Mouse (Mus musculus): ENCODE results near the gene Gm49354. TPM values are rescaled to one million over a fixed set of nuclear protein-coding genes. Genes with fewer than 3 reads are reported as not detected.
"Not testable (repeated sequence)": the region's sequence is repeated elsewhere in the genome, so short reads cannot be mapped to it uniquely, and the experiment has no call there.

Gene Gm49354
- polyA plus RNA-seq, 1 experiment from 2014 or later, result not detected

DNA sequence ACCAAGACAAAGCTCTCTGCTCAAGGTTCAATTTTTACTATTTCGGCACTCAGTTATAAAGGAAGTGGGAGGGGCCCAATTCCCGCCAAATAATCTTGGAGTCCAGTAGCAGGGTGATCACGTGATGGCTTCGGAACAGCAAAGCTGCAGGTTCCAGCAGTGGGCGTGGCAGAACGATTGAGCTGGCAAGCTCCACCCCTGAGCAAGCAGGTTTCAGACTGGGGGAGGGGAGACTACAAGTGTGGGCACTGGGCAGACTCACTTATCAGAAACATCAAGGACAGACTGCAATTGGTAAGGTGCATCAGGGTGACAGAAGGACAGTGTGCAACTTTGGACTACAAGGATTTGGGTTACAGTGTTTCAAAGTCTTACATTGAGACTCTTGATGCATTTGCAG is 47.7 kb downstream of the Gm49354 start:
- 41% methylated on average over 6 of the region's 6 CpGs for WGBS
- H3K36me3 ChIP-seq; H3K9me3 ChIP-seq (replicated peaks); H3K27me3 ChIP-seq; H3K9ac ChIP-seq; ATAC-seq (ENCODE audit: insufficient number of reproducible peaks, low FRiP score, low TSS enrichment, low read depth); H3K4me2 ChIP-seq (replicated peaks); H3K4me3 ChIP-seq (replicated peaks); H3K4me1 ChIP-seq; H3K27ac ChIP-seq (replicated peaks): not testable (repeated sequence)

GRCm38 (mm10) chr13:59733936-59734335 is 48.1 kb downstream of the Gm49354 start:
- Histone ChIP-seq H3K9ac (no peak overlapping the region), H3K27ac (replicated peaks) (no peak overlapping the region), H3K9me3 (replicated peaks) (no peaks in the 10 kb centered on the region), H3K36me3 (no peaks in the 10 kb centered on the region), H3K4me2 (replicated peaks) (no peak overlapping the region), H3K27me3 (no peaks in the 10 kb centered on the region), H3K4me1 (no peaks in the 10 kb centered on the region), H3K4me3 (replicated peaks) (no peak overlapping the region)
- WGBS, result 77% methylated on average over 4 of the region's 4 CpGs
- ATAC-seq (ENCODE audit: insufficient number of reproducible peaks, low FRiP score, low TSS enrichment, low read depth), result no peak

- Histone ChIP-seq H3K27me3 (no peaks in the 10 kb centered on the region), H3K4me2 (replicated peaks) (no peak within 1 kb of the TSS), H3K27ac (replicated peaks) (no peak within 1 kb of the TSS), H3K4me3 (replicated peaks) (no peak within 1 kb of the TSS), H3K4me1 (0 out of 2 replicates have a peak, but pooled peaks cover 3% of the 10 kb centered on the region), H3K9ac (no peak within 1 kb of the TSS), H3K36me3 (no peaks in the 10 kb centered on the region), H3K9me3 (replicated peaks) (no peaks in the 10 kb centered on the region)
- 43% methylated on average over 7 of the region's 7 CpGs for WGBS
- ATAC-seq (ENCODE audit: insufficient number of reproducible peaks, low FRiP score, low TSS enrichment, low read depth), result no peak
These were observed 50.4 kb downstream of the Gm49354 start, which contains the start of gene Spata31d1d for GRCm38 (mm10) chr13:59731652-59732051. TSS of gene Spata31d1d (minus strand) at chr13:59731752.

GRCm38 (mm10) chr13:59728378-59729093 is 53.5 kb downstream of the Gm49354 start:
- Histone ChIP-seq H3K27ac (replicated peaks) (no peak overlapping the region), H3K4me2 (replicated peaks) (no peak overlapping the region), H3K4me1 (0 out of 2 replicates have a peak, but pooled peaks cover 3% of the 10 kb centered on the region), H3K9me3 (replicated peaks) (no peaks in the 10 kb centered on the region), H3K36me3 (no peaks in the 10 kb centered on the region), H3K27me3 (no peaks in the 10 kb centered on the region), H3K9ac (no peak overlapping the region), H3K4me3 (replicated peaks) (no peak overlapping the region)
- 26% methylated on average over 7 of the region's 7 CpGs for WGBS
- ATAC-seq (ENCODE audit: insufficient number of reproducible peaks, low FRiP score, low TSS enrichment, low read depth), result peak; percentile 70

- Histone ChIP-seq H3K36me3 (no peaks in the 10 kb centered on the region), H3K9me3 (replicated peaks) (no peaks in the 10 kb centered on the region), H3K9ac (no peak overlapping the region), H3K4me3 (replicated peaks) (0 out of 2 replicates have a peak overlapping the region, but pooled peaks have one; percentile 2), H3K27ac (replicated peaks) (no peak overlapping the region), H3K4me1 (0 out of 2 replicates have a peak, but pooled peaks cover 3% of the 10 kb centered on the region), H3K4me2 (replicated peaks) (peak overlapping the region; percentile 34), H3K27me3 (no peaks in the 10 kb centered on the region)
- 34% methylated on average over 29 of the region's 29 CpGs for WGBS
- ATAC-seq (ENCODE audit: insufficient number of reproducible peaks, low FRiP score, low TSS enrichment, low read depth), result no peak
These were observed 55.7 kb downstream of the Gm49354 start for GRCm38 (mm10) chr13:59726139-59726867.

- ATAC-seq (ENCODE audit: insufficient number of reproducible peaks, low FRiP score, low TSS enrichment, low read depth); H3K4me3 ChIP-seq (replicated peaks); H3K36me3 ChIP-seq; H3K9ac ChIP-seq; H3K9me3 ChIP-seq (replicated peaks); H3K27me3 ChIP-seq; H3K27ac ChIP-seq (replicated peaks); H3K4me1 ChIP-seq; H3K4me2 ChIP-seq (replicated peaks): not testable (repeated sequence)
- 78% methylated on average over 1 of the region's 1 CpGs for WGBS
These were observed 60.0 kb downstream of the Gm49354 start for GRCm38 (mm10) chr13:59722089-59722488.

DNA sequence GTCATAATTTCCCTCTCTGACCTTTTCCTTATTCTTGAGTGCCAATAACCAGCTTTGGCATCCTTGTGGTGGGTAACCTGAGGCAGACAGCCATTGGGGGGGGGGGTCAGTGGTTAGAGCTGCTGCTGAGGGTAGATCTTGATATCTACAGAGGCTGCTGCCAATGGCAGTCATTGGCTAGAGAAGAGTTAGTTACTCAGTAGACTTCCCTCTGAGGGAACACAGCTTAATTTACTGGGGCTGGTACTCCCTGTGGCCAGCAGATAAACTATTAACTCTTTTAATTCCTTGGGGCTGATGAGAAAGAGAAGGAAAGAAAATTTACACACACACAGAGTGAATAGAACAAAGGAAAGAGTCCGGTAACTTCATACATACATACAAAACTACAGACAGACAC is 62.6 kb downstream of the Gm49354 start:
- Histone ChIP-seq H3K9me3 (replicated peaks) (no peaks in the 10 kb centered on the region), H3K27ac (replicated peaks) (peak overlapping the region; percentile 17; the same call in 1 of the 2 replicates)

DNA sequence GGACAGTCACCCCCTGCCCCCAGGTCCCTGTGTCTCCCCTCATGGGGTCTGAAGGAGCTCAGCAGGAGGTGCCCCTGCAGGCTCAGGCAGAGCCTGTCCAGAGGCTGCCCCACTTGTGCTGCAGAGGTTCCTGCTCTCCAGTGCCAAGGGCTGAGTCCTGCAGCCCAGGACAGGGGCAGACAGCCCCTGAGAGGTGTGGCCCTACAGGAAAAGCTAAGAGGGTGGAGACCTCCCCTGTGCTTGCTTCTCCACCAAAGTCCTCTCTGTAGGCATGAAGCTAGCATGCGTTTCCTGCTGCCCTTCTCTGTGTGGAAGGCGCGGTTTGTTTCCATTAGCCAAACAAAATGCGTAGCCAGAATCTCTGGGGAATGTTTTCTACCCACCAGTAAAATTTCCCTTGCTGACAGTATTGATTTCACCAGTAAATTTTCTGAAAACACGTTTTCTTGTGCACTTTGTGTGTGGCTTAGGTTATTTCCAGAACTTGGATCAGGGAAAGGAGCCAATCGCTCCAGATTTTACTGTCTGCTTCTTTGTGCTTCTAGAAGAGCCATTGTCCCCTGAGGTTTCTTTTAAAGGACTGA is 63.1 kb downstream of the Gm49354 start:
- H3K4me2 ChIP-seq (replicated peaks); ATAC-seq (ENCODE audit: insufficient number of reproducible peaks, low FRiP score, low TSS enrichment, low read depth); H3K27me3 ChIP-seq; H3K4me3 ChIP-seq (replicated peaks); H3K4me1 ChIP-seq; H3K9me3 ChIP-seq (replicated peaks); H3K36me3 ChIP-seq; H3K9ac ChIP-seq: not testable (repeated sequence)
- WGBS, result 16% methylated on average over 6 of the region's 6 CpGs
- peak overlapping the region; percentile 17 for H3K27ac ChIP-seq (replicated peaks)

More for the DNA sequence above, 62.6 kb downstream of the Gm49354 start:
- WGBS, result 75% methylated on average over 1 of the region's 1 CpGs
- H3K4me1 ChIP-seq, result peaks cover 8% of the 10 kb centered on the region; the same call in 1 of the 2 replicates
- H3K4me3 ChIP-seq (replicated peaks), result no peak overlapping the region
- H3K9ac ChIP-seq, result no peak overlapping the region
- H3K27me3 ChIP-seq, result no peaks in the 10 kb centered on the region
- no peaks in the 10 kb centered on the region for H3K36me3 ChIP-seq
- H3K4me2 ChIP-seq (replicated peaks), result no peak overlapping the region
- 0 out of 2 replicates have a peak, but pooled peaks have one; percentile 40 for ATAC-seq (ENCODE audit: insufficient number of reproducible peaks, low FRiP score, low TSS enrichment, low read depth)

- Histone ChIP-seq H3K36me3 (no peaks in the 10 kb centered on the region), H3K9me3 (replicated peaks) (no peaks in the 10 kb centered on the region), H3K27ac (replicated peaks) (no peak overlapping the region), H3K4me2 (replicated peaks) (no peak overlapping the region), H3K4me3 (replicated peaks) (no peak overlapping the region), H3K4me1 (no peaks in the 10 kb centered on the region), H3K9ac (no peak overlapping the region), H3K27me3 (no peaks in the 10 kb centered on the region)
- no peak for ATAC-seq (ENCODE audit: insufficient number of reproducible peaks, low FRiP score, low TSS enrichment, low read depth)
- WGBS, result 26% methylated on average over 3 of the region's 3 CpGs
These were observed 68.3 kb downstream of the Gm49354 start for GRCm38 (mm10) chr13:59713710-59714109.

DNA sequence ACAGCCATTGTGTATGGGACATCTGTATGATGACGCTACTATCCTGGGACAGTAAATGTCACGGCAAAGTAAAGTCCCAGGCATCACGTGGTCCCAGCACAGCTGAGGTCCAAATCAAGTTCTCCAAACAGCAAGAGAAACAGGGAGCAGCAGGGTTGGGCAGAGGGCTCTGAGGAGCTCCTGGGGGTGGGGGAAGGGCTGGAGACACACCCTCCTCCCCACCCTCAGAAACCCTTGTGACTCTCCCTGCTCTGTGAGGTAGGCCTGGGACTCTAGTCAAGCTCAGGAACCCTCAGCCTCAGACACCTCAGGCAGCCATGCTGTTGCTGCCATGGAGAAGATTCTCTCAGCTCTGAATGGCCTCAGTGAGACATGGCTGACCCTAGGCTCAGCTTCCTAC is 70.1 kb downstream of the Gm49354 start, which contains the start of gene Spata31d1b:
Gene Spata31d1b (plus strand): TSS at position 301 of the 400 bp plus-strand sequence.
- H3K27me3 ChIP-seq; ATAC-seq (ENCODE audit: insufficient number of reproducible peaks, low FRiP score, low TSS enrichment, low read depth): not testable (repeated sequence)

DNA sequence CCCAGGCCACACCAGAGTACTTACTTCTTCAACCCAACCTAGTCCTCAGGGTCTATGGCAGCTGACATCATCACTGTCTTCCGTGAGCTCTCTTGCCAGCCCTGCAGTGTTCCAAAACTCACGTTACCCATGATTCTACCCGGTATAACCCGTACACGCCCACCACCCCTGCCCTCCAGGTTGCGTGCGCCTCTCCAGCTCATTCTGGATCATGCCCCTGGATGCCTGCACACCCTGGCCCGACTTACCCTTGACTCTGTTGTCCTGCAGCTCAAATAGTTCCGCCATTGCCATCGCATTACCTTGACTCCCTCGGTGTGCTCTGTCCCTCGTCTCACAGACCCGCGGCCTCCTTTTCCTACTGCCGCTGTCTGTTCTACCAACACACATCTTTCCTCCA is 71.8 kb downstream of the Gm49354 start, which contains the start of gene Spata31d1a:
Gene Spata31d1a (minus strand): TSS at position 101 of the 400 bp plus-strand sequence.
- no peaks in the 10 kb centered on the region for H3K27me3 ChIP-seq
- 90% methylated on average over 15 of the region's 15 CpGs for WGBS
- H3K36me3 ChIP-seq, result no peaks in the 10 kb centered on the region
- H3K9me3 ChIP-seq (replicated peaks), result no peaks in the 10 kb centered on the region
- no peaks in the 10 kb centered on the region for H3K4me1 ChIP-seq
- H3K9ac ChIP-seq, result no peak within 1 kb of the TSS
- no peak within 1 kb of the TSS for H3K27ac ChIP-seq (replicated peaks)
- H3K4me2 ChIP-seq (replicated peaks), result no peak within 1 kb of the TSS
- H3K4me3 ChIP-seq (replicated peaks), result no peak within 1 kb of the TSS
- no peak for ATAC-seq (ENCODE audit: insufficient number of reproducible peaks, low FRiP score, low TSS enrichment, low read depth)

More for the DNA sequence above, 70.1 kb downstream of the Gm49354 start, which contains the start of gene Spata31d1b:
- not testable (repeated sequence) for H3K9me3 ChIP-seq (replicated peaks); H3K9ac ChIP-seq; H3K4me3 ChIP-seq (replicated peaks); H3K4me1 ChIP-seq; H3K4me2 ChIP-seq (replicated peaks); H3K27ac ChIP-seq (replicated peaks); H3K36me3 ChIP-seq
- 48% methylated on average over 3 of the region's 3 CpGs for WGBS

Measured in embryonic facial prominence, embryonic 15.5 days (tissue).